Mouse (Mus musculus) embryonic fibroblast, embryonic 13.5 days (primary cell): Measurements from ENCODE around the gene Hyal3. TPM values are rescaled to one million over a fixed set of nuclear protein-coding genes. Genes with fewer than 3 reads are reported as not detected.

Source experiments
- H3K27ac ChIP-seq: 2 replicates; pipeline ENCODE4 v1.5.1; 2012; ENCODE audit warnings: low read length, control low read depth, inconsistent platforms; ENCODE audit not compliant: insufficient read depth
- H3K4me1 ChIP-seq: 2 replicates; pipeline ENCODE4 v1.6.1; 2011; ENCODE audit warnings: low read length; ENCODE audit not compliant: control insufficient read depth, insufficient read depth
- H3K4me3 ChIP-seq: 2 replicates; pipeline ENCODE4 v1.5.1; 2011; ENCODE audit warnings: mild to moderate bottlenecking, control low read depth, low read length; ENCODE audit not compliant: insufficient read depth
- CTCF ChIP-seq: IDR thresholded peaks from 2 replicates; pipeline ENCODE4 v1.5.1; 2011; ENCODE audit warnings: mild to moderate bottlenecking, control low read depth, low read length, moderate library complexity, borderline replicate concordance; ENCODE audit not compliant: insufficient read depth
- POLR2A ChIP-seq: IDR thresholded peaks from 2 replicates; pipeline ENCODE4 v1.6.1; 2011; ENCODE audit warnings: low read depth, mild to moderate bottlenecking, control low read depth, low read length, moderate library complexity
- polyA plus RNA-seq: library from polyadenylated mRNA; stranded (reverse); fragments of >200 nt; gene quantifications from 2 replicates; pipeline ENCODE4 v1.2.4, GENCODE M21; 2011; ENCODE audit warnings: low read depth; ENCODE audit not compliant: missing spikeins, insufficient read length

The Hyal3 gene
- polyA plus RNA-seq, 1 experiment: 0.76 TPM

GRCm38 (mm10) chr9:107626158-107626843 lies 45.7 kb downstream of the Hyal3 start:
- TF ChIP-seq POLR2A (no peak), CTCF (no peak)
- no peak overlapping the region for H3K4me3 ChIP-seq
- H3K27ac ChIP-seq: peak overlapping the region; percentile 29
- peaks cover 29% of the 10 kb centered on the region for H3K4me1 ChIP-seq

- peak overlapping the region; percentile 44 for H3K27ac ChIP-seq
- TF ChIP-seq CTCF (peak; percentile 86), POLR2A (no peak)
- H3K4me1 ChIP-seq: peaks cover 28% of the 10 kb centered on the region
- H3K4me3 ChIP-seq: no peak overlapping the region
Observed at GRCm38 (mm10) chr9:107626844-107627277, 46.2 kb downstream of the Hyal3 start.

- peak overlapping the region; percentile 22 for H3K27ac ChIP-seq
- H3K4me3 ChIP-seq: no peak overlapping the region
- H3K4me1 ChIP-seq: peaks cover 28% of the 10 kb centered on the region
Observed at GRCm38 (mm10) chr9:107627387-107628255, 47.0 kb downstream of the Hyal3 start.

GRCm38 (mm10) chr9:107628721-107629410 lies 48.2 kb downstream of the Hyal3 start:
- Histone ChIP-seq H3K4me1 (peaks cover 28% of the 10 kb centered on the region), H3K4me3 (no peak overlapping the region)
- TF ChIP-seq POLR2A (no peak), CTCF (no peak)

More at GRCm38 (mm10) chr9:107627387-107628255, 47.0 kb downstream of the Hyal3 start:
- TF ChIP-seq CTCF: no peak

GRCm38 (mm10) chr9:107629411-107629730 lies 48.8 kb downstream of the Hyal3 start:
- H3K4me3 ChIP-seq: no peak overlapping the region
- no peak for TF ChIP-seq POLR2A
- no peak for TF ChIP-seq CTCF
- peaks cover 26% of the 10 kb centered on the region for H3K4me1 ChIP-seq
- H3K27ac ChIP-seq: no peak overlapping the region

More at GRCm38 (mm10) chr9:107628721-107629410, 48.2 kb downstream of the Hyal3 start:
- H3K27ac ChIP-seq: no peak overlapping the region

GRCm38 (mm10) chr9:107629901-107630425 lies 49.3 kb downstream of the Hyal3 start:
- peaks cover 21% of the 10 kb centered on the region for H3K4me1 ChIP-seq
- no peak overlapping the region for H3K4me3 ChIP-seq
- TF ChIP-seq POLR2A (no peak), CTCF (no peak)
- no peak overlapping the region; the same call in 1 of the 2 replicates for H3K27ac ChIP-seq

- peak overlapping the region; percentile 8 for H3K27ac ChIP-seq
- no peak overlapping the region for H3K4me3 ChIP-seq
- TF ChIP-seq CTCF (no peak), POLR2A (no peak)
- peaks cover 21% of the 10 kb centered on the region for H3K4me1 ChIP-seq
Observed at GRCm38 (mm10) chr9:107630576-107630975, 50.0 kb downstream of the Hyal3 start.

GRCm38 (mm10) chr9:107631311-107631826 lies 50.8 kb downstream of the Hyal3 start:
- no peak overlapping the region for H3K4me3 ChIP-seq
- TF ChIP-seq CTCF: no peak
- no peak for TF ChIP-seq POLR2A
- H3K4me1 ChIP-seq: peaks cover 21% of the 10 kb centered on the region
- no peak overlapping the region for H3K27ac ChIP-seq

GRCm38 (mm10) chr9:107631861-107632260 lies 51.2 kb downstream of the Hyal3 start:
- Histone ChIP-seq H3K4me3 (no peak overlapping the region), H3K27ac (no peak overlapping the region), H3K4me1 (peaks cover 19% of the 10 kb centered on the region)
- no peak for TF ChIP-seq POLR2A
- TF ChIP-seq CTCF: no peak

GRCm38 (mm10) chr9:107632478-107632877 lies 51.9 kb downstream of the Hyal3 start:
- Histone ChIP-seq H3K4me1 (peaks cover 18% of the 10 kb centered on the region), H3K4me3 (peak overlapping the region; percentile 96), H3K27ac (peak overlapping the region; percentile 80)
- no peak for TF ChIP-seq POLR2A
